Mouse (Mus musculus): ENCODE data around the gene Exd1. TPM values are rescaled to one million over a fixed set of nuclear protein-coding genes. Genes with fewer than 3 reads are reported as not detected.

The Exd1 gene
- total RNA-seq, 2 experiments from 2014 or later, result 0.51 to 0.82 TPM

Other genes starting within 250 kb of the Exd1 start
- 1 to 10 TPM; 3.2 to 4.5 TPM for gene Dll4, start 221.8 kb downstream of the Exd1 start, total RNA-seq (2021)
- gene Chac1, start 196.4 kb downstream of the Exd1 start, total RNA-seq (2021), result 10 to 100 TPM; 14.2 to 69.5 TPM
- gene Ino80, start 69.9 kb downstream of the Exd1 start, total RNA-seq (2021), result 10 to 100 TPM in 1 of 2 experiments, 1 to 10 TPM in 1; 9.5 to 12.5 TPM
- 10 to 100 TPM; 60.8 to 84.9 TPM for gene Chp1, start 70 bp upstream of the Exd1 start, total RNA-seq (2021)
- gene Nusap1, start 70.7 kb upstream of the Exd1 start, total RNA-seq (2021), result under 1 TPM; 0.46 to 0.54 TPM
- under 1 TPM in 1 of 2 experiments, not detected in 1; 0.32 TPM for gene Oip5, start 70.8 kb upstream of the Exd1 start, total RNA-seq (2021)
- gene Ndufaf1, start 115.2 kb upstream of the Exd1 start, total RNA-seq (2021), result 10 to 100 TPM; 44.2 to 51.0 TPM
- 10 to 100 TPM; 18.4 to 22.0 TPM for gene Rtf1, start 127.4 kb upstream of the Exd1 start, total RNA-seq (2021)
- gene Itpka, start 194.7 kb upstream of the Exd1 start, total RNA-seq (2021), result not detected
- not detected for gene Ltk, start 212.8 kb upstream of the Exd1 start, total RNA-seq (2021)
- gene Rpap1, start 239.9 kb upstream of the Exd1 start, total RNA-seq (2021), result 10 to 100 TPM; 14.4 to 16.4 TPM

All from gastrocnemius, postnatal 25 days (tissue).